In the genomic region with DNA sequence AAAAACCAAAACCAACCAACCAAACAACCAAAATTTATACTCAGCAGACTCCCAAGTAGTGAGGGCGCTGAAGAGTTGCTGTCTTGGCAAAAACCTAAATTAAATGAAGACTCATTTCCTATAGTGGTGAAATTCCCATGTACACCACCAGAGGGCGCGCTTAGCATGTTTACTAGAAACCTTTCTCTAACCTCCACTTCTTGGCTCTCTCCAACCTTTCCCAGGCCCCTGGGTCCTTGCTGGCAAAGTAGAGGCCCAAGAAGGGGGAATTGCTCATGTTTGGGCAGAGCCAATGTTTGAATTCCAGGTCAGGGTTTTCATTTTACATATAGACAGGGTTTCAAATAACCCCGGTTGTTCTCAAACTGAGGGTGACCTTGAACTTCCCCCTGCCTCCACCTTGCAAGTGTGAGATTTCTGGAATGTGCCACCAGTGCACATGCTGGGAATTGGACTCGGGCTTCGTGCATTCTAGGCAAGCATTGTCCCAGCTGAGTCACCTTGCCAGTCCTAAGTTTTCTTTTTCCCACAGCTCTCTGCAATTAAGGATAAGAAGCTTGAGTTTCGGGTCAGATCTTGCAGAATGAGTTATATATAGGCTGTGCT, we compare ENCODE assay signal across 9 mouse cellular contexts. TPM values are rescaled to one million over a fixed set of nuclear protein-coding genes. Genes with fewer than 3 reads are reported as not detected.
A peak's percentile ranks its signal among the peaks of the same experiment; 100 is the strongest.
DNase-seq lines count a peak whose midpoint lies in the region; ATAC-seq and TF ChIP-seq lines count a peak whose summit lies in the region.
"Had no signal": no experiment of that assay in that cellular context is flagged by ENCODE, and none has a peak within 500 bp of the region (broad histone marks: within the 10 kb centered on the region; RNA-seq: fewer than 3 reads in every experiment).

No protein-coding gene starts in this region.

- H3K27ac ChIP-seq in kidney, embryonic 14.5 days (ENCODE audit: low read depth, low read length) = no peak overlapping the region
- H3K27ac ChIP-seq in left cerebral cortex, adult 2 months = no peak overlapping the region
- peak overlapping the region; percentile 52; the same call in 1 of the 2 replicates for H3K27ac ChIP-seq in stomach, embryonic 15.5 days
- H3K27ac ChIP-seq: embryonic facial prominence, embryonic 12.5 days had no signal

- TF ChIP-seq CTCF in left cerebral cortex, adult 2 months (IDR thresholded peaks at IDR 0.05) = peak; percentile 87

- no peak overlapping the region for H3ac ChIP-seq in myocyte (ENCODE audit: control insufficient read depth, insufficient read length)

- 44% methylated on average over 7 of the region's 7 CpGs for WGBS in kidney, embryonic 14.5 days
- 30% methylated on average over 7 of the region's 7 CpGs for WGBS in stomach, embryonic 15.5 days

- DNase-seq in kidney, adult 18-20 months = peak; percentile 81
- DNase-seq in brain, embryonic 18.5 days (ENCODE audit: low read depth, low spot score) = peak; percentile 16
- peak; percentile 75 for DNase-seq in forelimb bud, embryonic 11.5 days (ENCODE audit: low read depth, low spot score)
- DNase-seq in heart, postnatal 4 days = peak; percentile 88
- peak; percentile 75 to 77 for DNase-seq in left cerebral cortex, adult 2 months (ENCODE audit: extremely low spot score in 1 of 2, low spot score in 2 of 2)

- H3K79me2 ChIP-seq in myocyte (ENCODE audit: control insufficient read depth, insufficient read depth) = peaks cover 12% of the 10 kb centered on the region

- H3K9ac ChIP-seq in kidney, embryonic 14.5 days (ENCODE audit: low read depth, low read length) = no peak overlapping the region
- H3K9ac ChIP-seq in stomach, embryonic 15.5 days = no peak overlapping the region
- H3K9ac ChIP-seq: embryonic facial prominence, embryonic 12.5 days had no signal

- no peak for ATAC-seq in kidney, embryonic 14.5 days (ENCODE audit: low FRiP score, low TSS enrichment)
- no peak for ATAC-seq in stomach, embryonic 15.5 days (ENCODE audit: insufficient read depth, low FRiP score, low read depth)

- no peak overlapping the region for H3K4me2 ChIP-seq in kidney, embryonic 14.5 days (replicated peaks; ENCODE audit: low read depth, low read length)
- peak overlapping the region; percentile 64 for H3K4me2 ChIP-seq in myocyte (ENCODE audit: low read depth)
- no peak overlapping the region for H3K4me2 ChIP-seq in stomach, embryonic 15.5 days
- H3K4me2 ChIP-seq: embryonic facial prominence, embryonic 12.5 days had no signal

- H3K4me3 ChIP-seq in kidney, embryonic 14.5 days (ENCODE audit: low read length) = no peak overlapping the region
- H3K4me3 ChIP-seq in left cerebral cortex, adult 2 months = no peak overlapping the region
- H3K4me3 ChIP-seq in myocyte = peak overlapping the region; percentile 39
- H3K4me3 ChIP-seq in stomach, embryonic 15.5 days (replicated peaks) = no peak overlapping the region
- H3K4me3 ChIP-seq: embryonic facial prominence, embryonic 12.5 days had no signal

- no peaks in the 10 kb centered on the region for H3K4me1 ChIP-seq in kidney, embryonic 14.5 days (ENCODE audit: control insufficient read depth, insufficient read depth, low read length)
- H3K4me1 ChIP-seq in stomach, embryonic 15.5 days = peaks cover 7% of the 10 kb centered on the region; the same call in 1 of the 2 replicates

- no peak for TF ChIP-seq POLR2A in myocyte (IDR thresholded peaks at IDR 0.05; ENCODE audit: insufficient read length, low read depth)

- intact Hi-C loops in left cerebral cortex, adult 2 months (cut with DNase I) = loop anchor here (1.0 kb wide), 1 partner anchor 78 kb away; no protein-coding TSS in a partner anchor

- no peaks in the 10 kb centered on the region for H3K36me3 ChIP-seq in kidney, embryonic 14.5 days (ENCODE audit: control insufficient read depth, insufficient read depth, low read length)
- peaks cover 4% of the 10 kb centered on the region for H3K36me3 ChIP-seq in myocyte (ENCODE audit: control insufficient read depth, insufficient read depth)
- no peaks in the 10 kb centered on the region for H3K36me3 ChIP-seq in stomach, embryonic 15.5 days
- H3K36me3 ChIP-seq: embryonic facial prominence, embryonic 12.5 days had no signal

- H3K9me3 ChIP-seq in kidney, embryonic 14.5 days (ENCODE audit: control insufficient read depth, low read length) = no peaks in the 10 kb centered on the region
- H3K9me3 ChIP-seq in stomach, embryonic 15.5 days = no peaks in the 10 kb centered on the region
- H3K9me3 ChIP-seq: embryonic facial prominence, embryonic 12.5 days had no signal

- H3K27me3 ChIP-seq in kidney, embryonic 14.5 days (ENCODE audit: control insufficient read depth, insufficient read depth, low read length) = no peaks in the 10 kb centered on the region
- no peaks in the 10 kb centered on the region for H3K27me3 ChIP-seq in myocyte (ENCODE audit: control insufficient read depth, insufficient read depth, insufficient read length)
- H3K27me3 ChIP-seq in stomach, embryonic 15.5 days (replicated peaks) = no peaks in the 10 kb centered on the region
- H3K27me3 ChIP-seq: embryonic facial prominence, embryonic 12.5 days had no signal

TF ChIP-seq in myocyte, 11 proteins besides CTCF, POLR2A, EP300 and RAD21:
- TF ChIP-seq TCF12 (IDR thresholded peaks at IDR 0.05; ENCODE audit: insufficient read depth, poor library complexity, severe bottlenecking) (no peak), USF1 (IDR thresholded peaks at IDR 0.05; ENCODE audit: low read depth) (no peak), REST (IDR thresholded peaks at IDR 0.05; ENCODE audit: insufficient read depth, insufficient read length) (no peak), POLR2AphosphoS2 (IDR thresholded peaks at IDR 0.05; ENCODE audit: insufficient read length, low read depth) (no peak), TCF3 (IDR thresholded peaks at IDR 0.05; ENCODE audit: insufficient read length, low read depth) (no peak), E2F4 (IDR thresholded peaks at IDR 0.05; ENCODE audit: insufficient read depth) (no peak), MAX (IDR thresholded peaks at IDR 0.05; ENCODE audit: low read depth) (no peak), MYOD1 (IDR thresholded peaks at IDR 0.05; ENCODE audit: control insufficient read depth in 1 of 3, insufficient read length in 2 of 3, low read depth in 2 of 3) (no peak), MYOG (IDR thresholded peaks at IDR 0.05; ENCODE audit: control insufficient read depth in 1 of 3, insufficient read depth in 1 of 3, insufficient read length in 2 of 3, low read depth in 2 of 3) (no peak), SRF (IDR thresholded peaks at IDR 0.05; ENCODE audit: control insufficient read depth, insufficient read length, low read depth) (no peak), CEBPB (IDR thresholded peaks at IDR 0.05; ENCODE audit: insufficient read depth, poor library complexity, severe bottlenecking) (no peak)

RNA-seq across cellular contexts. Expression of a gene that starts 3.0 kb away (rescaled TPM):
- polyA plus RNA-seq in kidney, embryonic 14.5 days (2014; fragmentation: Nextera tagmentation; extraction: Ambion mirVana) = not detected in 2 replicates
- total RNA-seq in heart, postnatal 4 days (2021) = 100 to 1,000 TPM; 162 to 169 TPM
- under 1 TPM; 0.14 to 0.20 TPM for total RNA-seq in left cerebral cortex, adult 2 months (2021)
- polyA plus RNA-seq in myocyte (2012; fragmentation: generic; extraction: Trizol) = 35.6 TPM
- 0.08 TPM in 2 replicates for polyA plus RNA-seq in stomach, embryonic 15.5 days (2015; fragmentation: Nextera tagmentation; extraction: Ambion mirVana)

RNA-seq across cellular contexts. Expression of a gene that starts 35.9 kb away (rescaled TPM):
- 1.9 and 3.9 TPM in 2 replicates for polyA plus RNA-seq in kidney, embryonic 14.5 days (2014; fragmentation: Nextera tagmentation; extraction: Ambion mirVana)
- total RNA-seq in heart, postnatal 4 days (2021) = 10 to 100 TPM; 17.4 to 17.7 TPM
- 10 to 100 TPM; 28.7 to 31.3 TPM for total RNA-seq in left cerebral cortex, adult 2 months (2021)
- 9.2 TPM for polyA plus RNA-seq in myocyte (2012; fragmentation: generic; extraction: Trizol)
- polyA plus RNA-seq in stomach, embryonic 15.5 days (2015; fragmentation: Nextera tagmentation; extraction: Ambion mirVana) = 5.7 and 6.7 TPM in 2 replicates

RNA-seq across cellular contexts. Expression of a gene that starts 49.3 kb away (rescaled TPM):
- polyA plus RNA-seq in kidney, embryonic 14.5 days (2014; fragmentation: Nextera tagmentation; extraction: Ambion mirVana) = 3.0 and 7.4 TPM in 2 replicates
- total RNA-seq in heart, postnatal 4 days (2021) = 1 to 10 TPM; 4.8 to 6.5 TPM
- total RNA-seq in left cerebral cortex, adult 2 months (2021) = 10 to 100 TPM; 28.6 to 30.9 TPM
- not detected for polyA plus RNA-seq in myocyte (2012; fragmentation: generic; extraction: Trizol)
- polyA plus RNA-seq in stomach, embryonic 15.5 days (2015; fragmentation: Nextera tagmentation; extraction: Ambion mirVana) = 12.3 and 13.3 TPM in 2 replicates

Comparison
In these comparisons a context has a peak if more than half of its experiments do, and no peak if none do; other contexts are left out.
1. DNase-seq: peak in every context shown above with its lines; median percentile 88 in heart, postnatal 4 days; 81 in kidney, adult 18-20 months; 76 in left cerebral cortex, adult 2 months; 75 in forelimb bud, embryonic 11.5 days; 16 in brain, embryonic 18.5 days.
2. RNA of a gene that starts 3.0 kb away (polyA plus RNA-seq): 35.6 TPM in myocyte (single experiment); 0.08 TPM in stomach, embryonic 15.5 days and not detected in kidney, embryonic 14.5 days; every median in the first group is over 10 times any median in the second.